Mouse (Mus musculus): ENCODE measurements around the gene Bst1.

GRCm38 (mm10) chr5:43815769-43816168 is 2.9 kb upstream of the Bst1 start:
- no peak for TF ChIP-seq CTCF (IDR thresholded peaks at IDR 0.05; ENCODE audit: low read depth)
- no peak for TF ChIP-seq EP300 (optimal IDR thresholded peaks at IDR 0.05)

Measured in stomach, postnatal 0 days (tissue).